Mouse (Mus musculus): ENCODE data around the gene Aldh16a1. TPM values are rescaled to one million over a fixed set of nuclear protein-coding genes. Genes with fewer than 3 reads are reported as not detected.
"Not testable (repeated sequence)": the region's sequence is repeated elsewhere in the genome, so short reads cannot be mapped to it uniquely, and the experiment has no call there.

The Aldh16a1 gene
- polyA plus RNA-seq, 1 experiment = 97.2 TPM

DNA sequence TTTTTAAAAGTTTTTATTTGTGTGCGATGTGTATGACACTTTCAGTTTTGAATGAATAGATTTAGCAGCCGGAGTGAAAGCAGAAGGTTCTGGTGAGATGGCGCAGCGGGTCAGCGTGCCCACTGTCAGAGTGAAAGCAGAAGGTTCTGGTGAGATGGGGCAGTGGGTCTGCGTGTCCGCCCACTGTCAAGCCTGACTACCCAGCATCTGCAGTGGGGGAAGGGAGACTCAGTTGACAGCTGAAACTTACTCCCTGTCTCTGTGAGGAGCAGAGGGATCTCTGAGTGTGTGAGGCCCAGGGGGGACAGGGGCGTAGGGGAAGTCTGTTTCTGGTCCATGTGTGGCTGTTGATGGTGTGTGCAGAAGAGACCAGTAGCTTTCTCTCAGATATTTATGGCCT lies 36.8 kb downstream of the Aldh16a1 start:
- TF ChIP-seq POLR2A (IDR thresholded peaks at IDR 0.05; ENCODE audit: control insufficient read depth, extremely low read depth, insufficient read depth, low read length, poor library complexity) = no peak
- no peak for TF ChIP-seq CTCF (IDR thresholded peaks at IDR 0.05; ENCODE audit: borderline replicate concordance, control insufficient read depth, extremely low read depth, insufficient read depth, low read length, poor library complexity)
- peaks cover 8% of the 10 kb centered on the region for H3K36me3 ChIP-seq (ENCODE audit: control insufficient read depth, insufficient read depth, low read length)
- H3K4me3 ChIP-seq (ENCODE audit: control insufficient read depth, insufficient read depth, low read length) = no peak overlapping the region
- H3K27ac ChIP-seq (ENCODE audit: control insufficient read depth, insufficient read depth, low read length) = no peak overlapping the region
- peaks cover 36% of the 10 kb centered on the region for H3K4me1 ChIP-seq (replicated peaks; ENCODE audit: control insufficient read depth, insufficient read depth, low read length)
- WGBS = 90% methylated on average over 8 of the region's 8 CpGs
- DNase-seq = no peak
- H3K27me3 ChIP-seq (ENCODE audit: control insufficient read depth, insufficient read depth, low read length) = no peaks in the 10 kb centered on the region

DNA sequence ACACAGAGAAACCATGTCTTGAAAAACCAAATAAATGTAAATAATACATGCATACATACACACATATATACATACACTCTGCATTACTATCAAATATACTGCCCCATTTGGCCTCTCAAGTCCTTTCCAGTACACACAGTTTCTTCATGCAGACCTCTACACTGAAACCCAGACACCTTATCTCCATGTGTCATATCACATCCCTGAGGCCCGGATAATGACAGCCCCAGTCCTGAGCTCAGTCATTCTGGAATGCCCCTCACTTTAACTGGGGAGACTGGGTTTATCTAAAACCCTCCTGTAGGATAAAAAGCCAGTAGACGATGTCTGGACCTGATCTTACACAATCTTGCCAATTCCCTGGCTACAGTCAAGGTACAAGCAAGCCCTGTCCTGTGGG lies 40.9 kb downstream of the Aldh16a1 start:
- DNase-seq = no peak
- Histone ChIP-seq H3K27ac (ENCODE audit: control insufficient read depth, insufficient read depth, low read length) (no peak overlapping the region), H3K4me3 (ENCODE audit: control insufficient read depth, insufficient read depth, low read length) (no peak overlapping the region), H3K36me3 (ENCODE audit: control insufficient read depth, insufficient read depth, low read length) (no peaks in the 10 kb centered on the region), H3K4me1 (replicated peaks; ENCODE audit: control insufficient read depth, insufficient read depth, low read length) (peaks cover 4% of the 10 kb centered on the region; the same call in 1 of the 2 replicates), H3K27me3 (ENCODE audit: control insufficient read depth, insufficient read depth, low read length) (no peaks in the 10 kb centered on the region)
- WGBS = 94% methylated on average over 2 of the region's 2 CpGs
- TF ChIP-seq POLR2A (IDR thresholded peaks at IDR 0.05; ENCODE audit: control insufficient read depth, extremely low read depth, insufficient read depth, low read length, poor library complexity) (no peak), CTCF (IDR thresholded peaks at IDR 0.05; ENCODE audit: borderline replicate concordance, control insufficient read depth, extremely low read depth, insufficient read depth, low read length, poor library complexity) (no peak)

DNA sequence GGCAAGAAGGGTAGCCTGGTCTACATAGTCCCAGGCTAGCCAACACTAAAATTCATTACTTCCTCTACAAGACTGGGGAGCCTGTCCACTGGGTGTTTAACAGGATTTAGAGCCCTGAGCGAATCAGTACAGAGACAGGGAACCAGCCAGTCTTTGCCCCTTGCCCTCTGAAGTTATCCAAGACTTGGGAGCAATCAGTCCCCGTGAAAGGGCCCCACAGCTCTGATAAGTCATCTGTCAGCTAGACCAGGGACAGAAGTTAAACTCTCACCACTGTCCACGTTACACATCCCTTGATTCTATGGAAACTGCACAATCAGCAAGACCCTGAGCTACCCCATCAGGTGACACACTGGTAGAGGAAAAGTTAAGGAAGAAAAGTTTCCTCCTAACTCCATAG lies 41.9 kb downstream of the Aldh16a1 start:
- TF ChIP-seq CTCF (IDR thresholded peaks at IDR 0.05; ENCODE audit: borderline replicate concordance, control insufficient read depth, extremely low read depth, insufficient read depth, low read length, poor library complexity) = no peak
- no peak for DNase-seq
- WGBS = 87% methylated on average over 3 of the region's 3 CpGs

GRCm38 (mm10) chr7:45111940-45112339 lies 42.4 kb downstream of the Aldh16a1 start:
- DNase-seq = no peak
- Histone ChIP-seq H3K4me1 (replicated peaks; ENCODE audit: control insufficient read depth, insufficient read depth, low read length) (peaks cover 6% of the 10 kb centered on the region; the same call in 1 of the 2 replicates), H3K27ac (ENCODE audit: control insufficient read depth, insufficient read depth, low read length) (no peak overlapping the region), H3K4me3 (ENCODE audit: control insufficient read depth, insufficient read depth, low read length) (no peak overlapping the region), H3K27me3 (ENCODE audit: control insufficient read depth, insufficient read depth, low read length) (no peaks in the 10 kb centered on the region), H3K36me3 (ENCODE audit: control insufficient read depth, insufficient read depth, low read length) (no peaks in the 10 kb centered on the region)
- WGBS = 76% methylated on average over 2 of the region's 2 CpGs
- TF ChIP-seq CTCF (IDR thresholded peaks at IDR 0.05; ENCODE audit: borderline replicate concordance, control insufficient read depth, extremely low read depth, insufficient read depth, low read length, poor library complexity) (no peak), POLR2A (IDR thresholded peaks at IDR 0.05; ENCODE audit: control insufficient read depth, extremely low read depth, insufficient read depth, low read length, poor library complexity) (no peak)

More for the DNA sequence above, 41.9 kb downstream of the Aldh16a1 start:
- no peaks in the 10 kb centered on the region for H3K36me3 ChIP-seq (ENCODE audit: control insufficient read depth, insufficient read depth, low read length)
- H3K27me3 ChIP-seq (ENCODE audit: control insufficient read depth, insufficient read depth, low read length) = no peaks in the 10 kb centered on the region
- H3K4me3 ChIP-seq (ENCODE audit: control insufficient read depth, insufficient read depth, low read length) = no peak overlapping the region
- peaks cover 4% of the 10 kb centered on the region; the same call in 1 of the 2 replicates for H3K4me1 ChIP-seq (replicated peaks; ENCODE audit: control insufficient read depth, insufficient read depth, low read length)
- H3K27ac ChIP-seq (ENCODE audit: control insufficient read depth, insufficient read depth, low read length) = no peak overlapping the region

GRCm38 (mm10) chr7:45110089-45110488 lies 44.3 kb downstream of the Aldh16a1 start:
- H3K4me1 ChIP-seq (replicated peaks; ENCODE audit: control insufficient read depth, insufficient read depth, low read length) = not testable (repeated sequence)

GRCm38 (mm10) chr7:45107052-45107645 lies 47.2 kb downstream of the Aldh16a1 start:
- Histone ChIP-seq H3K4me3 (ENCODE audit: control insufficient read depth, insufficient read depth, low read length) (no peak overlapping the region), H3K4me1 (replicated peaks; ENCODE audit: control insufficient read depth, insufficient read depth, low read length) (peaks cover 6% of the 10 kb centered on the region; the same call in 1 of the 2 replicates), H3K27me3 (ENCODE audit: control insufficient read depth, insufficient read depth, low read length) (no peaks in the 10 kb centered on the region), H3K27ac (ENCODE audit: control insufficient read depth, insufficient read depth, low read length) (no peak overlapping the region), H3K36me3 (ENCODE audit: control insufficient read depth, insufficient read depth, low read length) (no peaks in the 10 kb centered on the region)
- no peak for DNase-seq
- TF ChIP-seq POLR2A (IDR thresholded peaks at IDR 0.05; ENCODE audit: control insufficient read depth, extremely low read depth, insufficient read depth, low read length, poor library complexity) (no peak), CTCF (IDR thresholded peaks at IDR 0.05; ENCODE audit: borderline replicate concordance, control insufficient read depth, extremely low read depth, insufficient read depth, low read length, poor library complexity) (no peak)
- 37% methylated on average over 5 of the region's 5 CpGs for WGBS

More at GRCm38 (mm10) chr7:45110089-45110488, 44.3 kb downstream of the Aldh16a1 start:
- H3K27ac ChIP-seq (ENCODE audit: control insufficient read depth, insufficient read depth, low read length); H3K4me3 ChIP-seq (ENCODE audit: control insufficient read depth, insufficient read depth, low read length); DNase-seq; H3K27me3 ChIP-seq (ENCODE audit: control insufficient read depth, insufficient read depth, low read length); H3K36me3 ChIP-seq (ENCODE audit: control insufficient read depth, insufficient read depth, low read length): not testable (repeated sequence)
- WGBS = 75% methylated on average over 4 of the region's 4 CpGs

DNA sequence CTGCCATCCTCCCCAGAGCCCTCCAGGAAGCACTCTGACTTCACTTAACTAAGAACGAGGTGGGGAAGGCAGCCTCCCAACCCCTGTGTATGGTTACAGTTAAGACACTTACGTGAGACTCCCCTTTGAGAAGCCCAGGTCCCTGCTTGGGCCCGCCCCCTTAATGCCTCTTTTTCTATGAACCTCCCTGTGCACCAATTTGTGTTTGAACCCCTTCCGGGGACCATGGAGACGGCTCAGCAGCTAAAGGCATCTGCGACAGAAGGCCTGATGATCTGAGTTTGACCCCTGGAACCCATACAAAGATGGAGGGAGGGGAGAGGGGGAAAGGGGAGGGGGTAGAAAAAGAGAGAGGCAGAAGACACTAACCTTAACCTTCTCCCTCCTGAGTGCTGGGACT lies 47.9 kb downstream of the Aldh16a1 start:
- Histone ChIP-seq H3K27me3 (ENCODE audit: control insufficient read depth, insufficient read depth, low read length) (no peaks in the 10 kb centered on the region), H3K4me1 (replicated peaks; ENCODE audit: control insufficient read depth, insufficient read depth, low read length) (peaks cover 6% of the 10 kb centered on the region; the same call in 1 of the 2 replicates), H3K27ac (ENCODE audit: control insufficient read depth, insufficient read depth, low read length) (no peak overlapping the region; the same call in 1 of the 2 replicates), H3K36me3 (ENCODE audit: control insufficient read depth, insufficient read depth, low read length) (no peaks in the 10 kb centered on the region), H3K4me3 (ENCODE audit: control insufficient read depth, insufficient read depth, low read length) (no peak overlapping the region)
- TF ChIP-seq POLR2A (IDR thresholded peaks at IDR 0.05; ENCODE audit: control insufficient read depth, extremely low read depth, insufficient read depth, low read length, poor library complexity) = no peak
- no peak for TF ChIP-seq CTCF (IDR thresholded peaks at IDR 0.05; ENCODE audit: borderline replicate concordance, control insufficient read depth, extremely low read depth, insufficient read depth, low read length, poor library complexity)
- WGBS = 73% methylated on average over 6 of the region's 6 CpGs
- no peak for DNase-seq
